Mouse (Mus musculus): ENCODE measurements around the gene Rnf38.

Gene Rnf38

DNA sequence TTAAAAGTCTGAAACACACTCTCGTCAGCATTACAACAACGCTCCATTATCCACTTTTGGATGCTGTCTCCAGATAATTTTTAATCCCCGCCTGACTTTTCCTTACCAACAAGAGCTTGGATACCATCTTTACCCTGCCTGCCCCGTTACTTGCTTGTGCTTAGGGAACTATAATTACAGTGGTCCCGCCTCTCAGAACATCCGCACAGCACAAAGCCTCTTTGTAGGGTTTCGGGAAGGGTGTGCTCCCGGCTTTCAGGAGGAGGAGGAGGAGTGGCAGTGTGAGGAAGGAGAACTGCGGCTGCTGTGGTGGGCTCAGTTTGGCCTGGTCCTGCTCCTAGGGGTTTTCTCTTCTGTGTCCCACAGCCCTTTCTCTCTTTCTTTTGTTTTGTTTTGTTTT, 9.4 kb downstream of the Rnf38 start:
- no peak for DNase-seq (ENCODE audit: low read depth, low spot score)

DNA sequence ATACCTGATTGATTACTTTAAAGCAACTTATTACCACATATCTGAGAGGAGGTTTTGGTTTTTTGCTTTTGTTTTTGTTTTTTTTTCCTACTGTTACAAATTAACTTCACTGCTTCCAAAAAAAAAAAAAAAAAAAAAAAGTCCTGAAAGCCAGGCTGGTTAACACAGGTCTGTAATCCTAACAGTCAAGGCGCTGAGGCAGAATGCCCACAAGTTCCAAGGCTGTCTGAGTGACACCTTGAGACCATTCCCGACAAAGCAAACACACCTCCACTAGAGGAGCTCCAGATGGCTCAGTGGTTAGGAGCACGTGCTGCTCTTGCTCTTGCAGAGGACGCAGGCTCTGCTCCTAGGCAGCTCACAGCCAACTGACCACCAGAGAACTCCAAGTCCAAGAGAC, 10.1 kb downstream of the Rnf38 start:
- no peak for DNase-seq (ENCODE audit: low read depth, low spot score)

GRCm38 (mm10) chr4:44216797-44217442, 16.7 kb downstream of the Rnf38 start:
- no peak for DNase-seq (ENCODE audit: low read depth, low spot score)

DNA sequence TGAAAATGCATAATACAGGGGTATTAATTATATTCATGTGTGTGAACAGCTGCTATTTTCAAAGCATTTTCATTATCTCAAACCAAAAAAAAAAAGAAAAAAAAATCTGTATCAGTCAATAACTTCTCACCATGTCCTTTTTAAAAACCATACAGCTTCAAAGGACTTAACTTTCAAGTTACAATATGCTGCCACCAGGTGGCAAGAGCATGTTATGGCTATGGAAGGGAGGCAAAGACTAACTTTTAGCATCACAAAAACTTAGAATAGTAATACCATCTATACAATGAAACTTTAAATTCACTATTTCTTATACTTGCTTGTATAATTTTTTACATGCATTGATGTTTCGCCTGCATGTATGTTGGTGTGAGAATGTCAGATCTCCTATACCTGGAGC, 33.6 kb downstream of the Rnf38 start:
- peak; percentile 73 for DNase-seq (ENCODE audit: low read depth, low spot score)

DNA sequence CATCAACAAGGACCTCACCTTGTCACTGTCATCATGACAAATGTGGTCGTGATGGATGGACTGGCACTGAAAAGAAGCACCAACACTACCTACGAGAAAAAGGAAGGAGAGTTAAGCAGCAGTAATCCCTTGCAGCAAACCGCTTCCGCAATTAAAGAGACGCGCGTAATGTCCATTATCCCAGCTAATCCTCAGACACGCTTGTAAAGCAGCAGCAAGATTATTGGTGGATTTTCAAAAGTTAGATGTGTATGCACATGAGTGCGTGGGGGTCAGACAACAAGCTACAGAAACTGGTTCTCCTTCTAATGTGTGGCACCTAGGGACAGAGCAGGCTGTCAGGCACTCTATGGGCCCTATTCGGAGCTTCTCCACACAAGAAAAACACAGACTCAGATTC, 46.2 kb downstream of the Rnf38 start:
- no peak for DNase-seq (ENCODE audit: low read depth, low spot score)

GRCm38 (mm10) chr4:44183862-44184261, 49.7 kb downstream of the Rnf38 start:
- no peak for DNase-seq (ENCODE audit: low read depth, low spot score)

DNA sequence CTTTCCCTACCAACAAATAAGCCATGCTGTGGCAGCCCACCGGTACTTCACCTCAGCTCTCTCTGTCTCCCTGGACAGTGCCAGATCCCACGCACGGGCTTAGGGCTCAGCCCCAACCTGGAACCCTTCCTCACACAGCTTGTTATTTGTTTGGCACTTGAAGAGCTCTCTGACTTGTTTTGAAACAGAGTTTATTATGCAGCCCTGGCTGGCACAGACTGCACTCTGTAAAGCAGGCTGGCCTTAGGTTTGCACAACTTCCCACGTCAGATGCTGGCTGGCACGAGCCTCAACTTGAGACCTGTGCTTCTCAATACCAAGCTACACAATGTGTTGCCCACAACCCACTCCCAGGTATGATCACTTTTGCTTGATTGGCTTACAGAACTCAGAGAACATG, 53.8 kb downstream of the Rnf38 start:
- no peak for DNase-seq (ENCODE audit: low read depth, low spot score)

DNA sequence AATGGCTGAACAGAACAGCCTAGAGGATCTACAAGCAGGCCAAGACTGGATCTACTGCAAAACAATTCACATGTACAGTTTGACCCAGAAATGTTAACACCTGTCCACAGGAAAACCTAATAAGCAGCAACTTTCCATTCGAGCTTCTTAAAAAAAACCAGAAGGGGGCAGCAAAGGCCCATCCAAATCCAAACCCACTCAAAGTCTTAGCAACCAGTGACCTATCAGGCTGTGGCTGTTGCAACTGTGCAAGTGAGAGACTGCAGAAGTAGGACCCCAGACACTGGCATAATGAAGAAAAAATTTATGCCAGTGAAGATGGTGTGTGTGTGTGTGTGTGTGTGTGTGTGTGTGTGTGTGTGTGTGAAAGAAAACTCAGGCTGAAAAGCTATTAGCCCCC, 60.4 kb downstream of the Rnf38 start:
- DNase-seq (ENCODE audit: low read depth, low spot score), result peak; percentile 87

GRCm38 (mm10) chr4:44172676-44173075, 60.9 kb downstream of the Rnf38 start:
- no peak for DNase-seq (ENCODE audit: low read depth, low spot score)

- DNase-seq (ENCODE audit: low read depth, low spot score), result peak; percentile 46
Measured at GRCm38 (mm10) chr4:44169884-44170283, 63.7 kb downstream of the Rnf38 start.

GRCm38 (mm10) chr4:44168816-44169215, 64.8 kb downstream of the Rnf38 start:
- DNase-seq (ENCODE audit: low read depth, low spot score), result peak; percentile 54

- peak; percentile 98 for DNase-seq (ENCODE audit: low read depth, low spot score)
Measured at GRCm38 (mm10) chr4:44168231-44168647, 65.3 kb downstream of the Rnf38 start.

- DNase-seq (ENCODE audit: low read depth, low spot score), result peak; percentile 96
Measured at GRCm38 (mm10) chr4:44167397-44168121, 66.0 kb downstream of the Rnf38 start.

DNA sequence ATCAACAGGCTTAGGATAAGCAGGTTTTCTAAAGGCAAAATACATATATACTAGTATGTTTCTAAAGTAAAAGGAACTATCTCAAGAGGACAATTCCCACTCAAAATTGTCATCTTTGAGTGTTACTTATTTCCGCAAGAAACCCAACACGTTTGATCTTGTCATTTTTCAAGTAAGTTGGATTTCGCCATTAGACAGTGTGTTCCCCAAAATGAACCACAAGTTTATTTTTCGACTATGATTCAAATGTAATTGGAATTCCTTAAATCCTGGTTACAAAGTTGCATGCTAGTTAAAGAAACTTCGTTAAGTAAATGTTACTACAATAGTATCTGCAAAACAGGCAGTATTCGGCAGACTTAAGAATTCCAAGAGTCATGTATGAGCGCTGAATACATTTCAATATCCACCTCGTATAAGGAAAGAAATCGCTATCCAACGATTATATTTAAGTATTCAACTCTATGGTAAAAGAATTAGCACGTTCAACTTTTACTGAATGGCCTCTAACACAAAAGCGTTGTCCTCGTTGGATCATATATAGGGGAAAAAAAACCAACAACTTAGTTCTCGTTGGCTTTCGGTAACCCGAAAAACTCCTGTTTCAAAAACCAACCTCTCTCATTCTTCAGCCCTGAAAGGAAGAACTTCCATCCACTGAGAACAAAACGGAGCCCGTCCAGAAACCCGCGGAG, 66.7 kb downstream of the Rnf38 start:
- no peak for DNase-seq (ENCODE audit: low read depth, low spot score)

DNA sequence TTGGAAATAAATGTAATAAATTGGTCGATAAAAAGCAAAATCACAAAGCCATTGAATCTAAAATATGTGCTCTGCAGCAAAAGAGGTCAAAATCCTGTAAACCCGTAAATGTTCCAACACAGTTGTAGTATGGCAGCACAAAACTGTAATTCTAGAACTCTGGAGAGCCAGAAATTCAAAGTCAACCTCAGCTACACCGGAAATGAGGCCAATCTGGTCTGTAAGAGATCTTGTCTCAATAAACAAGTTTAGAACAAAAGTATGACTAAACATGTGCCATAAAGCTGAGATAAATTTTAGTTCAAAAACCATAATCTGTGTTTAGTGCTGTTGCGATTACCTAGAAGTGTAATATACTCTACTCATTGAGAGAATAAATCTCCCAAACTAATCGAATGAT, 69.0 kb downstream of the Rnf38 start:
- DNase-seq (ENCODE audit: low read depth, low spot score), result peak; percentile 51

DNA sequence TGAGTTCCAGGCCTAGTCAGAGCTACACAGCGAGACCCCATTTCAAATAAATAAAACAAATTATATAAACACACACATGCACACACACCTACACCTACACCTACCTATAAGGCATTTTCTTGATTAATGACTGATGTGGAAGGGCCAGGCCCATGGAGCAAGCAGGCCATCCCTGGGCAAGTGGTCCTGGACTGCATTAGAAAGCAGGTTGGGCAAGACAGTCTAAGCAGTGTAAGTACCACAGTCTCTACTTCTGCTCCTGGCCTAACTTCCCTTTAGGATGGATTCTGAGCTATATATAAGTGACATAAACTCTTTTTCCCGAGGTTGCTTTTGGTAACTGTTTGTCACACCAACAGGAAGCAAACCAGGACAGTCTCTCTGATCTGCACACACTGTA, 70.6 kb downstream of the Rnf38 start:
- no peak for DNase-seq (ENCODE audit: low read depth, low spot score)

DNA sequence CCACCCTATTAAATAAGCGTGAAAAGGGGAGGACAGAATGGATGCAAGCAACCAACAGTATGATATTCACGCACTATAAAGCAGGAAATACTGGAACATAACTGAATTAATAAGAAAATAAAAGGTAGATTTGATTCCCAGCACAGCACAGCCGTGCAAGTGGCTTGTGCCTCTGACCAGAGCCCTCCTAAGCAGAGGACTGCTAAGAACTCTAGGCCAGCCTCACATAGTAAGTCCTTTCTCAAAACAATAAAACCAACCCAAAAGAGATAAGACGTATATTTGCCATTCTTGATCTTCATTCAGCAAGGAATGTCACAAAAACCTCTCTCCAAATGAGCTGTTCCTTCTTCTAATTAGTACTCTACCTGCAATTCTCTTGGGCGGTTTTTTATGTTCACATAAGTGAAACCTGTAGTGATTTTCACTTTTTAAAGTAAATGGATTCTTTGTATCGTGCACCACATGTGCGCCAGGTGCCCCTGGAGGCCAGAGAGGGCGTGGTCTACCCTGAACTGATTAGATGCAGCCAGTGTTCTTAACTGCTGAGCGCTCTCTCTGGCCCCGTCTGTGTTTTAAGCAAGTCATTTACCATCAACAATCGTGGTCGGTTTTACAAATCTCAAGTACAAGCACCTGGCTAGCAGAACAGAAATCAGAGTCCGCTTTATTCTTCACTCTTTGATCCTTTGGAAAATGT, 72.4 kb downstream of the Rnf38 start:
- no peak for DNase-seq (ENCODE audit: low read depth, low spot score)

- peak; percentile 67 for DNase-seq (ENCODE audit: low read depth, low spot score)
Measured at GRCm38 (mm10) chr4:44159839-44160238, 73.8 kb downstream of the Rnf38 start.

DNA sequence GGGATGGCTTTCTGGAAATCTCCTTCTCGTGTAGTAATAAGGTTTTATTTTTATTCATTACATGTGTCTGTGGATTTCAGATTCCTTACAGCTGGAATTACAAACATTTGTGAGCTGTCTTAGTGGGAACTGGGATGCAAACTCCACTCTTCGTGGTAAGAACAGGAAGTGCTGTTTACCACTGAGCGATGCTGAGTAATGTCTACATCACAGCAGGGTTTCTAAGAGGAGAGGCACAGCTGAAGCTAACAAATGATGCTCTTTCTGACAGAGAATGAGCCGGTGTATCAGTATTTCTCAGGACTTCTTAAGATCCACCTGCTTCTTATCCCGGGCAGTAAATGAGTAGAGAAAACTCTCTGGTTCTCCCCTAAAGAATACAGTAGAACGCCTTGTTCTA, 77.1 kb downstream of the Rnf38 start:
- DNase-seq (ENCODE audit: low read depth, low spot score), result no peak

DNA sequence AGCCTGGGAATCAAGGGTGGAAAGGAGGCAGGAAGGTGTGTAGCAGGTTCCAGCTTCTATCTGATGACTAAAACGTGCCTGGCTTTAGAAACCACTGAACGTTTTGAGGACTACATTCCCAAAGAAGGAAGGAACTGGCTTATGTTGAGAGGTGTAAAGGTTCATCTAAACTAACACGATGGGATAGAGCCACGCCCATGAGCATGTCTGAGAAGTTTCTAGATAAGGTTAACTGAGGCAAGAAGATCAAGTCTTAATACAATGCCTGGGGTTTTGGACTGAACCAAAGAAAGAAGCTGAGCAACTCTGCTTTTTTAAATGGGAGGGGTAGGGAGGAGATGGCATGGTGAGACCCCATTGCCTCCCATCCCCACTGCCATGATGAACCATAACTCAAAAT, 78.7 kb downstream of the Rnf38 start:
- DNase-seq (ENCODE audit: low read depth, low spot score), result no peak

DNA sequence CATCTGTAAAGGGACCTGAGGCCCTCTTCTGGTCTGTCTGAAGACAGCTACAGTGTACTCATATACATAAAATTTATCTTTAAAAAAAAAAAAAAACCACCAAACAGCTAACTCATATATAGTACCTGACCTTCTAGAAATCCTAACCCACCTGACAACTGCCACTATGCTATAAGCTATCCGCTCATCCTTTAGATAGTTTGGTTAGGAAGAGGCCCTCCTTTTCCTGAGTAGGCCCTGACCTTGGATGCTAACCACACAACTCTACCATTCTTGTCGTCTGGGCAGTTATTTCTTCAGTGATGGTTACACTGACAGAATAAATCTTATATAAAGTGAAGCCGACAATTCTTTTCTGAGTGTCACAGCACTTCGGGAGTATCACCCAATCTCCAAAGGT, 80.7 kb downstream of the Rnf38 start:
- no peak for DNase-seq (ENCODE audit: low read depth, low spot score)

- DNase-seq (ENCODE audit: low read depth, low spot score), result peak; percentile 24
Measured at GRCm38 (mm10) chr4:44126805-44127204, 106.8 kb downstream of the Rnf38 start.
